Mouse (Mus musculus): Measurements from ENCODE around the gene 4933434E20Rik. TPM values are rescaled to one million over a fixed set of nuclear protein-coding genes. Genes with fewer than 3 reads are reported as not detected.
A peak's percentile ranks its signal among the peaks of the same experiment; 100 is the strongest.

4933434E20Rik gene
- total and polyA plus RNA-seq, 3 experiments = 161 to 227 (median 184) TPM

GRCm38 (mm10) chr3:90049691-90050090 lies 1.7 kb upstream of the 4933434E20Rik start:
- no peak for DNase-seq (ENCODE audit: low read depth, low spot score)
- no peaks in the 10 kb centered on the region for H3K9me3 ChIP-seq (replicated peaks; ENCODE audit: insufficient read depth, low read length)
- peaks cover 26 to 37% of the 10 kb centered on the region in 2 experiments for H3K36me3 ChIP-seq (ENCODE audit: control insufficient read depth in 1 of 2, insufficient read depth in 2 of 2, low read length in 2 of 2)
- H3K27ac ChIP-seq (ENCODE audit: control insufficient read depth, low read depth, low read length) = no peak overlapping the region
- no peak overlapping the region for H3K9ac ChIP-seq (ENCODE audit: control insufficient read depth, low read depth, low read length, poor library complexity, severe bottlenecking)
- no peak overlapping the region for H3K4me3 ChIP-seq (ENCODE audit: control insufficient read depth in 1 of 2, insufficient read depth in 1 of 2, low read depth in 2 of 2, low read length in 2 of 2)
- no peaks in the 10 kb centered on the region for H3K27me3 ChIP-seq (ENCODE audit: control insufficient read depth in 1 of 2, insufficient read depth in 2 of 2, low read length in 2 of 2)
- peaks cover 57% of the 10 kb centered on the region for H3K79me2 ChIP-seq (ENCODE audit: control insufficient read depth, insufficient read depth, low read length, poor library complexity)
- peaks cover 7 to 14% of the 10 kb centered on the region in 2 experiments for H3K4me1 ChIP-seq (ENCODE audit: control insufficient read depth in 1 of 2, insufficient read depth in 2 of 2, low read length in 2 of 2)
- TF ChIP-seq MYB (IDR thresholded peaks at IDR 0.05; ENCODE audit: low read depth, low read length) (0 out of 2 replicates have a peak, but pooled peaks have one; percentile 20), CHD2 (IDR thresholded peaks at IDR 0.05; ENCODE audit: low read length) (no peak), TBP (IDR thresholded peaks at IDR 0.05; ENCODE audit: low read depth, low read length) (no peak), NELFE (IDR thresholded peaks at IDR 0.05; ENCODE audit: low read depth, low read length) (no peak), CHD1 (IDR thresholded peaks at IDR 0.05; ENCODE audit: low read depth, low read length) (0 out of 2 replicates have a peak, but pooled peaks have one; percentile 45), ETS1 (IDR thresholded peaks at IDR 0.05; ENCODE audit: low read depth, low read length) (no peak), KAT2A (conservative IDR thresholded peaks at IDR 0.05; ENCODE audit: low read depth, low read length) (no peak), USF2 (IDR thresholded peaks at IDR 0.05; ENCODE audit: borderline replicate concordance in 1 of 2, insufficient read depth in 1 of 2, low read depth in 1 of 2, low read length in 2 of 2) (no peak), TAL1 (IDR thresholded peaks at IDR 0.05; ENCODE audit: low read length) (no peak)

- peak; percentile 100 for DNase-seq (ENCODE audit: low read depth, low spot score)
- Histone ChIP-seq H3K79me2 (ENCODE audit: control insufficient read depth, insufficient read depth, low read length, poor library complexity) (peaks cover 63% of the 10 kb centered on the region), H3K4me3 (ENCODE audit: control insufficient read depth in 1 of 2, insufficient read depth in 1 of 2, low read depth in 2 of 2, low read length in 2 of 2) (peak within 1 kb of the TSS; percentile 94 to 97), H3K27me3 (ENCODE audit: control insufficient read depth in 1 of 2, insufficient read depth in 2 of 2, low read length in 2 of 2) (no peaks in the 10 kb centered on the region), H3K36me3 (ENCODE audit: control insufficient read depth in 1 of 2, insufficient read depth in 2 of 2, low read length in 2 of 2) (peaks cover 37 to 50% of the 10 kb centered on the region in 2 experiments), H3K27ac (ENCODE audit: control insufficient read depth, low read depth, low read length) (peak within 1 kb of the TSS; percentile 89), H3K9me3 (replicated peaks; ENCODE audit: insufficient read depth, low read length) (no peaks in the 10 kb centered on the region), H3K9ac (ENCODE audit: control insufficient read depth, low read depth, low read length, poor library complexity, severe bottlenecking) (peak within 1 kb of the TSS; percentile 99), H3K4me1 (ENCODE audit: control insufficient read depth in 1 of 2, insufficient read depth in 2 of 2, low read length in 2 of 2) (peaks cover 11 to 14% of the 10 kb centered on the region in 2 experiments)
- peak; percentile 97 for TF ChIP-seq MYC (IDR thresholded peaks at IDR 0.05; ENCODE audit: low read depth, low read length)
- no peak for TF ChIP-seq ZC3H11A (IDR thresholded peaks at IDR 0.05; ENCODE audit: low read depth, low read length)
- TF ChIP-seq MAZ (IDR thresholded peaks at IDR 0.05; ENCODE audit: low read depth, low read length) = peak; percentile 98; the same call in 1 of the 2 replicates
- peak; percentile 91 for TF ChIP-seq MAX (IDR thresholded peaks at IDR 0.05; ENCODE audit: low read length)
- TF ChIP-seq ELF1 (IDR thresholded peaks at IDR 0.05; ENCODE audit: low read depth, low read length) = peak; percentile 99
- TF ChIP-seq EP300 (IDR thresholded peaks at IDR 0.05; ENCODE audit: low read depth in 1 of 2, low read length in 2 of 2) = peak in 1 of 2 experiments; percentile 53; a peak in 2 of 4 replicates
- TF ChIP-seq MEF2A (IDR thresholded peaks at IDR 0.05; ENCODE audit: extremely low read depth, insufficient replicate concordance, low read depth, low read length, poor library complexity, severe bottlenecking) = 0 out of 2 replicates have a peak, but pooled peaks have one; percentile 12
- TF ChIP-seq RAD21 (IDR thresholded peaks at IDR 0.05; ENCODE audit: low read depth, low read length) = no peak
- TF ChIP-seq RCOR1 (IDR thresholded peaks at IDR 0.05; ENCODE audit: low read depth, low read length) = peak; percentile 41; the same call in 1 of the 2 replicates
- TF ChIP-seq CTCF (IDR thresholded peaks at IDR 0.05 in 2 of 3, conservative IDR thresholded peaks at IDR 0.05 in 1 of 3; ENCODE audit: control insufficient read depth in 1 of 3, insufficient read depth in 1 of 3, low read depth in 2 of 3, low read length in 3 of 3, poor library complexity in 1 of 3, severe bottlenecking in 1 of 3) = peak in 2 of 3 experiments; percentile 30; a peak in 3 of 6 replicates
- TF ChIP-seq POLR2AphosphoS2 (IDR thresholded peaks at IDR 0.05; ENCODE audit: low read length) = peak; percentile 68; the same call in 1 of the 2 replicates
- peak; percentile 63 to 83 for TF ChIP-seq POLR2A (IDR thresholded peaks at IDR 0.05; ENCODE audit: control insufficient read depth in 1 of 2, insufficient read depth in 1 of 2, low read depth in 1 of 2, low read length in 2 of 2, poor library complexity in 1 of 2)
- peak; percentile 94 for TF ChIP-seq BHLHE40 (IDR thresholded peaks at IDR 0.05; ENCODE audit: borderline replicate concordance, low read depth, low read length)
- TF ChIP-seq MYB (IDR thresholded peaks at IDR 0.05; ENCODE audit: low read depth, low read length) = no peak
- peak; percentile 95 for TF ChIP-seq USF1 (IDR thresholded peaks at IDR 0.05; ENCODE audit: low read depth, low read length)
- no peak for TF ChIP-seq E2F4 (IDR thresholded peaks at IDR 0.05; ENCODE audit: borderline replicate concordance, low read depth, low read length)
- peak; percentile 70 for TF ChIP-seq NELFE (IDR thresholded peaks at IDR 0.05; ENCODE audit: low read depth, low read length)
- peak; percentile 96 for TF ChIP-seq ZNF384 (IDR thresholded peaks at IDR 0.05; ENCODE audit: low read depth, low read length)
- TF ChIP-seq USF2 (IDR thresholded peaks at IDR 0.05; ENCODE audit: borderline replicate concordance in 1 of 2, insufficient read depth in 1 of 2, low read depth in 1 of 2, low read length in 2 of 2) = peak; percentile 86 to 95
- TF ChIP-seq ETS1 (IDR thresholded peaks at IDR 0.05; ENCODE audit: low read depth, low read length) = peak; percentile 62
- TF ChIP-seq GATA1 (IDR thresholded peaks at IDR 0.05; ENCODE audit: low read depth, low read length) = no peak
- peak; percentile 70 for TF ChIP-seq TCF12 (IDR thresholded peaks at IDR 0.05; ENCODE audit: low read depth, low read length)
- TF ChIP-seq CHD2 (IDR thresholded peaks at IDR 0.05; ENCODE audit: low read length) = peak; percentile 79
- TF ChIP-seq CHD1 (IDR thresholded peaks at IDR 0.05; ENCODE audit: low read depth, low read length) = no peak; the same call in 1 of the 2 replicates
Measured at GRCm38 (mm10) chr3:90052351-90053241, 1.2 kb downstream of the 4933434E20Rik start, which contains the start of gene Ubap2l. Gene Ubap2l, minus strand, starts transcription at chr3:90052628.

All from MEL (cell line).